Mouse (Mus musculus): ENCODE measurements around the gene D5Ertd579e. TPM values are rescaled to one million over a fixed set of nuclear protein-coding genes. Genes with fewer than 3 reads are reported as not detected.

D5Ertd579e gene
- total RNA-seq (2023): 10 to 100 TPM; 25.8 to 31.7 TPM

GRCm38 (mm10) chr5:36695461-36696231 lies at the start of gene D5Ertd579e:
Gene D5Ertd579e, minus strand, starts transcription at chr5:36696024.

DNA sequence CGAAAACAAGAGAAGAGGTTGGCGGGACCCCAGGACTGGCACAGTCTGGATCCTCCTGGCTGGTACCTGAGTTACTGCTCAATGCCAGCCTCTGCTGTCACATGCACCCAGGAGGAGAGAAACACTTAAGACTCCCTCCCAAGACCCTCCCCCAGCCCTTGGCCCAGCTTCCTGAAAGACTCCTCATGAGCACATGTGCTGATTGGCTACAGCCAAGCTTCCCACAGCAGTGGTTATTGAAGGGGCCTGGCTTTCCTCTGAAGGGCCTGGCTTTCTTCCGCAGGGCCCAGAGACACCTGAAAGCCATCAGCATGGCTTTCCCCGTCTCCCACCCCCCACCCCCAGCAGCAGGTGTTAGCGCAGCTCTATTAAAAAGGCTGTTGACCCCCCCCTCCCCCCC lies 102.6 kb downstream of the D5Ertd579e start, which contains the start of gene Tbc1d14:
TSS of gene Tbc1d14 (minus strand) at position 101 of the 400 bp plus-strand sequence.

Other genes with a start within 250 kb of the D5Ertd579e start
- 10 to 100 TPM; 18.1 to 22.2 TPM for gene Grpel1, start 231.0 kb downstream of the D5Ertd579e start, total RNA-seq (2023)
- gene Tada2b, start 211.7 kb downstream of the D5Ertd579e start, total RNA-seq (2023): 10 to 100 TPM; 12.4 to 13.5 TPM
- gene Ccdc96, start 211.4 kb downstream of the D5Ertd579e start, total RNA-seq (2023): 1 to 10 TPM in 1 of 2 experiments, under 1 TPM in 1; 0.79 to 1.6 TPM
- 10 to 100 TPM; 72.4 to 74.3 TPM for gene Tbc1d14, start 102.7 kb downstream of the D5Ertd579e start, total RNA-seq (2023)
- 10 to 100 TPM; 15.8 to 18.6 TPM for gene Bloc1s4, start 52.6 kb upstream of the D5Ertd579e start, total RNA-seq (2023)
- 100 to 1,000 TPM; 124 to 141 TPM for gene Mrfap1, start 100.7 kb upstream of the D5Ertd579e start, total RNA-seq (2023)
- 10 to 100 TPM; 42.1 to 43.2 TPM for gene Man2b2, start 134.6 kb upstream of the D5Ertd579e start, total RNA-seq (2023)
- gene Ppp2r2c, start 172.5 kb upstream of the D5Ertd579e start, total RNA-seq (2023): not detected